Mouse (Mus musculus) testis, postnatal 14 days (tissue): Measurements from ENCODE around the gene Robo3.

Experiments used
- DNase-seq: peaks from one replicate; pipeline ENCODE4 v3.0.0; 2021; ENCODE audit warnings: low spot score

Gene Robo3

DNA sequence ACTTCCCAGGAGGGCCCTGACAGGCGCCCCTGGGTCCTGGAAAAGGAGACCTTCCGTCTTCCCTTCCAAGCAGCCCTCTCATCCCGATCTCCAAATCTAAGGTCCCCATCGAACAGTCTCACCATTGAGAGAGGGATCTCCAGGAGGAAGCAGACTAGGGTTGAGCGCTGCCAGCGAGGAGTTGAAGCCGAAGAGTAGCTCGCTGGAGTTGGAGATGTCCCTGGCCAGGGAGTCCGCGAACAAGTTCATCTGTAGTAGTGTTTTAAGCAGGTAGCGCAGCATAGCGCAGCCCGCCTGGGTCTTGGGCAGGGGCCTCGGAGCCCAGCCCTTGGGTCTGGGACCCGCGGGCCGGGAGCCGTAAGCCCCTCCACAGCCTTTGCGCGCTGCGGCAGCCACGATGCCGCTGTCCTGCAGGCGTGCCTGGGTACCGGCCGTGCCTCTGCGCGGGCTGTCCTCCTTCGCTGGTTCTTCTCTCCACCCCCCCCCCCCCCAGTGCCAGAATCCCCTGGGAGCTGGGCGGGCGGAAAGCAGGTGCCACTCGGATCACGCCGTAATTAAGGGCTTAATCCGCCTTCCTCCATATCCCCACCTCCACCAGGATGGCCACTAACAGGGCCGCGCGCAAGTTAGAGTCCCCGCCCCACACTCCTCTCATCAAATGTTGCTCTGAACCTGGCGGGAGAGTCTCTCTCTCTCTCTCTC, at the start of gene Robo3:
TSS of gene Robo3 (minus strand) at position 527 of the 702 bp plus-strand sequence.
- DNase-seq: no peak

DNA sequence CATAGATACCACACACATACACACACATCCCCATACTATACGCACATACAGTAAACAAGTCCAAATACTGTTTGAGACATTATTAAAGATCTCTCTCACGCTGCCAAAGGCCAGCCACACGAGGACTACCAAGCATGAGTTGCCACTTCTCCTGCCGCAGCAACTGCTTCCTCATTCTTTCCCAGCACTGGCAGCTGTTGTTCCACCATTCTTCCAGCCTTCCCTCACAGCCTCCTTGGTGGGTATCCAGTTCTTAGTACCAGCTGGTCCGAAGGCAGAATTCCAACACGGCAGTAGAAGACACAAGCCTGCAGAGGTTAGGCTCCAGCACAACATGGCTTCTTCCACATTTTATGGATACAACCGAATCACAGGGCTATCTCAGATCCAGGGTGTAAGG, 41.9 kb upstream of the Robo3 start:
- no peak for DNase-seq

DNA sequence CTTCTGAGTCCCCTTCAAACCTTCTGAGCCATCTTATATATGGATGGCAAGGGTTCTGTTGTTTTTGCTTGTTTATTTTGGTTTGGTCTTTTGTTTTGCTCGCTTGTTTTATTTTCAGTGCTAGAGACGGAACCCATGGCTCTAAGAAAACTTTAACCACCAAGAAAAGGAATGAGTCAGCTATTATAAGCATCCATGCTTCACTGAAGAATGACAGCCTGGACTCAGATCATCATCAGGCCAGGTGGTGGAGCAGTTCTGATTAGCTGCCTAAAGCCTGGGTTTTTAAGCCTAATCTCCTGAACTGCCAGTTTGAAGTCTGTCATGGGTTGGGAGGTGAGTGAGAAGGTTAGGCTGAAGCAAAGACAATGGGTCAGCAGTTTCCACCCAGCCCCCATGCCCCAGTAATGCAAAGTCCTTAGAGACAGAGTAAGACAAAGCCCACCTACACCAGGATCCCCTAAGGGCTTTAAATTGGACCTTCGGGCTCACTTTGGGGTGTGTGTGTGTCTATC, 40.6 kb upstream of the Robo3 start:
- no peak for DNase-seq

DNA sequence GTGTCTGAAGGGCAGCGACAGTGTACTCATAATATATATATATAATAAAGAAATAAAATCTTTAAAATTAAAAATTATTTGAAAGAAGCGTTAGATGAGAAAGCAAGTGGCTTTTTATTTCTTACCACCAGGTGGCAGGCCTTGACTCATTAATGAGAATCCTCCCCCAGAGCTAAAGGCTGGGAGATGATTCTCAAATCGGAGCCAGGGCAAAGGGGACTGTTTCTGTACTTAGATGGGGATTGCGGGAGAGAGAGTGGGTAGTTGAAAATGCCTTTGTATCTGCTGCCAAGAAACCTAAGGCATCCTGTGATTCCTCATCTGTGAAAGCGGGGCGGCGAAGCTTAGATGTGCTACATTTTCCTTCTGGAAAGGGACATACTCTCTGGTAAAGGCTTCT, 29.7 kb upstream of the Robo3 start:
- DNase-seq: no peak

DNA sequence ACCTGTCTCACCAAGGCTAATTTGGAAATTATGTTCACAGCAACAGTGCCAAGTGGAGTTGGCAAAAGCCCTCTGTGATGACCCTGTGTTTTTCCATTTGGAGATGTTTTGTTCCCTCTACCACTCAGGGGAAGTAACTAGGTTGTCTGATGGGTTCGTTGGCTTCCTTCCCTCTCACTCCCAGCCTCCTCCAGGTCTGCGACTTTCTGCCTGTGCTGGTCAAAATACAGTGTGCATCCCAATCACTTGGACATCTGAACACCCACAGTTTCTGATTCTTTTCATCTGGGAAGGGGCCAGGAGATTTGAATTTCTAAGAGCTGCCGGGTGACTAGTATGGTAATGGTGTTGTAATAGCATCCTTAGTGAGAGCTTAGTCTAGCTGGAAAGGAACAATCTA, 28.5 kb upstream of the Robo3 start:
- no peak for DNase-seq

DNA sequence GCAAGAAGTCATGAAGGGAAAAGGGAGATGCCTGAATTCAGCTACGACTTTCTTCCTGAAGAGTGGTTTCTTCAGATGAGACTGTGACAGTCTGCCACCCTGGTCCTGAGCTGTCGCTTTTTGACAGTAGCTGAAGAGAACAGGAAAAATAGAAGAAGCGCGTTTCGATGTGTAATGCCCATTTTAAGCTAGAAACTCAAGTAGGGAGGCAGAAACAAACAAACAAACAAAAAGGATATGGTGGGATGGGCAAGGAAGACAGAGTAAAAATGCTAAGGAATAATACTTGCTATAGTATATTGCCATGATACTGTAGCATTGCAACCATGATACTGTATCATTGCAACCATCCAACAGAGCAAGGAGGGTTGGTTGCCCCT, 27.9 kb upstream of the Robo3 start:
- DNase-seq: no peak

DNA sequence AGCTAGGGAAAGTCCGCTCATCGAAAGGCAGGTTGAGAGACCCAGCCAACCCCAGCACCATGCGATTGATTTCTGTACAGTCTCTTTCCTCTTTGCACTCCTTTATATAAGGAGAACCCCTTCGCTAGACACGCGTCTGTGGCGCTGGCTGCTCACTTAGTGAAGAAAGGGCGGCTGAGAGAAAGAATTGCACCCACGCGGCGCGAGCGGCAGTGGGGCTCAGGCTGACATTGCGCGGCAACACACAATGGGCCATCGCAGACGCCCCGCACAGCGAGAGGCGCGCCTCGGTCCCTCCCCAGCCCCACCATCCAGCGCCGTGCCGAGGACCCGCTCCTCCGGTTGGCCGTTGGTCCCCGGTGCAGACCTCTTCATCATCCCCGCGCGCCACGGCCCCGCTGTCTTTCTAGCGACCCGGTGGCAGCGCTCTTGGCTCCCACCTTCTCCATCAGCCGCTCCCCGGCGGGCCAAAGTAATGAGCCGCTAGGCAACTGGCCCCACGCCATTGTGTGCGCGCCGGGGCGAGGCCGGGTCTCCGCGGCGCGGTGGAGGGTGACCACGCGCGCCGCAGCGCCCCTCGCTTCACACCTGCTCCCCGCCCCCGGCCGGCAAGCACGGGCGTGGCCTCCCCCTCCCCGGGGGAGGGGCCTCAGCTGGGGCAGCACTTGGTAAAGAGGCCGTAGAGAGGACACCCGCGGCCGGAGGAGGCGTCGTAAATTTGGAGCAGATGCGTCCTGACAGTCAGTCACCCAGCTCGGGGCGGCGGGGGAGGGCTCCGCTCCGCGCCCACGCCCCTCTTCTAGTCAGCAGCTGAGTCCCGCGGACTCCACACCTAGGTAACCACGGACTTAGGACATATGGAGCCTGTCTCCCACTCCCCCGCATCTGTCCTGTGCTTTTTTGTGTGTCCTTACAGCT, 27.3 kb upstream of the Robo3 start:
- DNase-seq: peak; percentile 11

DNA sequence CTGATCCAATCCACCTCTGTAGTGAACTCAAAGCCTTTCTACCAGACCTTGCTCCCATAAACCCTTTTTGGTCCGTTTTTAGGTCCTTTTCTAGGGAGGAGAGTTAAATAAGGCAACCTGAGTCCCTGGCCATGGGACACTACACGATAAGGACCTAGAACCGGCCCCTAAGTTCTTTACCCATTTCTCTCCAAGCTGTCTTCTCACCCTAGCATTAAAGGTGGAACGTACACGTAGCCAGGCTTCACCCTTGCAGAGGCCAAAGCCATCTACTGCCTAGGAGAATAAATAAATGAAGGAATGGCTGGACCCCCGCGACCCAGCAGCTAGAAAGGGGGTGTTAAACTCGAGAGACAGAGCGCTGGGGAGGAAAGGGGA, 26.6 kb upstream of the Robo3 start:
- no peak for DNase-seq

DNA sequence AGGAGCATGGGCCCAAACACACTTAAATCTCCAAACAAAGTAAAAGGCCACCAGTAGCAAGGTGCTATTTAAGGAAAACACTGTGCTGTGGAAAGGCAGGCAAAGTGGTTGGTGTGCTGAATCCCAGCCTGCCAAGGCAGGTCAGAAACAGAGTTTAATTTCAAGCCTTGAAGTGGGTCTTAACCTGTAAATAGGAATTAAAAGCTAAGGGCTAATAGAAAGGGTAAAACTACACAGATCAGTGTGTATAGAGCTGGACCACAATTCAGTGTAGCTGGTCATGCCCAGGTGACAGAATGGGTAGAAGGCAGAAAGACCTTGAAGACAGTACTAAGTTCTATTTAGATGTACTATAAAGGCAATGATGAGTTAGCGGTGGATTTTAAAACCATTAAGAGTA, 24.1 kb upstream of the Robo3 start:
- no peak for DNase-seq

DNA sequence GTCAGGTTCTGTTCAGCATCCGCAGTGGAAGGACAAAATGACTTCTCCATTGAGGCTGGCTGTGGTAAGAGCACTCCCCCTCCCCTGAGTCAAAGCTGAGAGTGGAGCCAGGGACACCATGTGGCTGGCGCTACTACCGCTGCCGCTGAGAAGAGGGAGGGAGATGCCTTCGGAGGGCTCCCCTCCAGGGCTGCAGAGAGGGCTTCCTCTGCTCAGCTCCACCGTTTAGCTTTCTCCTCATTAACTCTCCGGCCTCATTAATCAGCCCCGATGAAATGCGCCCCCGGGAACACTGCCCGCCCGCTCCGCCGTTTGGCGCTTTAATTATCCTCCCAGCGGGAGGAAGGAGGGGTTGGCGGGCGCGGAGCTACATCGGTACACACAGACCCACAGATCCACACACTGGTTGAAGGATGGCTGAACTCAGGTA, 23.4 kb upstream of the Robo3 start:
- no peak for DNase-seq

DNA sequence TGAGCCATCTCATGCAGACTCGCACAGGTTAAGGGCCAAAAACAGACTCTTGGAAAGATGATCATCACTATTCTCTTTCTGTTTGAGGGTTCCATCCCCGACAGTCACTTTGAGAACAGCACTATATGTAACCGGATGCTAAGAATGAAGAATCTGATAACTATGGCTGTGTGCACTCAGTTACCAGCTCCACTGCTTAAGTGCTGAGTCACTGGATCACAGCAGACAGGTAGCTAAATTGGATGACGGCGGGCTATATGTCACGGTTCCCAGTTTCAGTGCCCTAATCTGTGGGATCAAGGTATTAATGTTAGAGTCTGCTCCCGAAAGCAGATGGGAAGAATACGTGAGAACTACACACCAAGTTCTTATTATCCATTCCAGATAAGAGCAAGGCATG, 22.8 kb upstream of the Robo3 start:
- no peak for DNase-seq

DNA sequence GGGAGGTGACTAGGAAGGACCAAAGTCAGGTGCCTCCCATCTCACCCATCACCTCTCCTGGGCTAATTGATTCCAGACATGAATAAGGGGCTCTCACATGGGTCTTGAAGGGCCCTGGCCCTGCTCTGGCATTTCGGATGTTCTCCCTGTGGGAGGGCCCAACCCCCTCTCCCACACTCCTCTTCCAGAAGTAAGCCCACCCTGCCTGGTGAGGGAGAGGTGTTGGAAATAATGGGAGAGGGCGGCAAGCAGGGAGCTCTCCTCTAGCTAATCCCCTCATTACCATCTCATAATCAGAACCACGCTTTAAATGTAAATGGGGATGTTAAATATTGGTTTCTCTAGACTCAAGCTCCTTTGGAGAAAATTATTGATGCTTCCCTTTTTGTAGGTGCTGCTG, 21.9 kb upstream of the Robo3 start:
- DNase-seq: no peak

DNA sequence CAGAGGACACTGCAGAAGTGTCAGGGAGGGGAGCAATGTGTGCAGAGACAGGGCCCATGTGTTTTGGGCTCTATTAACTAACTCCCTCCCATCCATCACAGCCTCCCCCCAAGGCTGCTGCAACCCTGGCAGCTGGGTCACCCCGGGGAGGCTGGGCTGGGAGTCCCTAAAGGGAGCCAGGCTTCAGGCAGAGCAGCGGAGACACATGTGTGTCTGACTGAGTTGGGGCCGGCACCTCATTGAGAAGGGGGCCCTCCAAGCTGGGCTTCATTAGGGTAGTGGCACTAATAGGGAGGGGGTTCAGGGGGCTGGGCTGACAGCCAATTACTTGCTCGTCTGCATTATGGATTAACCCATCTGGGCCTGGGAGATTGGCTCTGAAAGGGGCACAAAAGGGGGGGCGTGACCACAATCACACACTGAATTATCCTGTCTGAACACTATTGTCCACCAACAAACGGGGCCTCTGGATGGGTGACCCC, 21.0 kb upstream of the Robo3 start:
- DNase-seq: no peak

DNA sequence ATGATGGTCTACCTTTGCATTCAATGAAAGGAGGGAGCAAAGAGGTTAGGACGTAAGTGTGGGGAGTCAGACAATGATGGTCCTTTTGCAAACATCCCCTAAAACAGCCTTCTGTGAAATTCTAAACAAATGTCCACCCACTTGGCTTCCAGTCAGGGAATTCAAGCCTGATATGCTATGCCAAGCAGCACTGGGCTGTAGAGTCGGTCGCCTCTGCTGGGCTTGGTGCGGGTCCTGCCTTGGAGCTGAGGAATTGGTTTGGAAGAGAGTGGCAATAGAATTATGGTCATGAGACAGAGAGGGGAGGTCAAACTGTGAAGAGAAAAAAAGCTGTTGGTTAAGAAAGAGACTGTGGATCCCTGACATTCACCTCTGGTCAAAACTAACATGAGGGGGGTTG, 20.3 kb upstream of the Robo3 start:
- no peak for DNase-seq

DNA sequence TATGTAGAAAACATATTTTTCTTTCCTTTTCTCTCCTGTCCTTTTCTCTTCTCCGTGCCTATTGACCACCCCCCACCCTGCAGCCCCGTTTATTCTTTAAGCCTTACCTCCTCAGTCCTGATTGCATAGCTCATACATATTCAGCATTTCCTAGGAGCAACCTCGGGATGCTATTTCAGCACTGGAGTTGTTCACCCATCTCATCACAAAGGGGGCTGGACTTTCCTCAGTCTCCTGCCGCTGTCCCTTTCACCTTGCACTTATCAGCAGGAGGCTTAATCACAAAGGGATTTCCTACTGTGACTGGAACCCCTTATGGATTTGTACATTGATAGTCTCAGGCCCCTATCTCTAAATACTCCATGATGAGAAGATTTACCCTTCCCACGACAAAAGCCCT, 19.4 kb upstream of the Robo3 start:
- DNase-seq: no peak

DNA sequence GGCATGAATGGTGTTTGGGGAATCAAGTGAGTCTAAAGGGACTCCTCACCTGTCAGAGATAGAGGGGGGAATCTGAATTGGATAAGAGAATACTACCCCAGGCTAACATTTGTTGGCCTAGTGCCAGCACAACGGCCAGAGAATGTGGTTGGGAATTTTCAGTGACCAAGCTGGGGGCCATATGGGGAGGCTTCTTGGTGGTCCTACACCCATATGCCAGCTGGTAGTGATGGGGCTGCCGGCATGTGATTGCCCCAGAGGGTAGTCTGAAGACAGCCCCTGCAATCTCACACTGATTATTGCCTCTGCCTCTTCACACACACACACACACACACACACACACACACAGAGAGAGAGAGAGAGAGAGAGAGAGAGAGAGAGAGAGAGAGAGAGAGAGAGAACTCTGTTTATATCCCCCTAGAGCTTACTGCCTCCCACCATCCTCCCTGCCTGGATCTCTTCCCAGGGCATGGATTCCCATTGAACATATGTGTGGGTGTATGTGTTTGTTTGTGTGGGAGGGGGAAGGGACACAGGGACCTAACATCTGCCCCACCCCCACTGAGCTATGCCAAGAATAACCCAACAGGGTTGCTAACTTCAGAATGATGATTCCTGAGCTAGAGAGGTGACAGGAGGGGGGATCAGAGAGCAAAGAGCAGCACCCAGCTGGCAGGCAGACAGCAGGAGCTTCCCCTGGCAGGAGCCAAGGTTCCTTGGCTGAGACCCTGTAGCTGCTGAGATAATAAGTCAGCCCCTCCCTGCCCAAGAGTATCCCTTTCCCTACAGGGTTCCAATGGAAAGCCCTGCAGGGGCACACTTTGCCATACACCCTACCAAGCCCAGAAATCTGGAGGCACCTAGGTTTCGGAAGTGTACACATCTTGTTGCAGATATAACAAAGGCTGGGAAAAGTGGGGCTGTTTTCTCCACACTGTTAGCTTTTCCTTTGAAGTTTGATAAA, 5.0 kb upstream of the Robo3 start:
- no peak for DNase-seq

DNA sequence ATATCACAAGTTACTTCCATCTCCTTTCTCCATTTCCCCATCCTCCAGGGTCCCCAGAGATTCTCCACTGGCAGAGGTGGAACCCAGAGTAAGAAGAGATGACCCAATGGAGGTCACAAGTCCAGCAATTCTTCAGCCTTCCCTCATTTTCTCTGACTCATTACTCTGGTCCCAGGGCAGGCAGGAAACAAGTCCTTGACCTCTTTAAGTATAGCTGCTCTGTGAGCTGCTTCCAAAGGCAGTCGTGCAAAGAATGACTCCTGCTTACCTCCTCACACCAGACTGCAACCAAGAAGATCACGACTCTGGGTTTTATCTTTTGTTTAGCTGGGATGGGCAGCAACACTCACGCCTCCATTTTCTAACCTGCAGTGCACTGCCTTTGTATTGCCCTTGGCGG, 2.6 kb upstream of the Robo3 start:
- DNase-seq: no peak

DNA sequence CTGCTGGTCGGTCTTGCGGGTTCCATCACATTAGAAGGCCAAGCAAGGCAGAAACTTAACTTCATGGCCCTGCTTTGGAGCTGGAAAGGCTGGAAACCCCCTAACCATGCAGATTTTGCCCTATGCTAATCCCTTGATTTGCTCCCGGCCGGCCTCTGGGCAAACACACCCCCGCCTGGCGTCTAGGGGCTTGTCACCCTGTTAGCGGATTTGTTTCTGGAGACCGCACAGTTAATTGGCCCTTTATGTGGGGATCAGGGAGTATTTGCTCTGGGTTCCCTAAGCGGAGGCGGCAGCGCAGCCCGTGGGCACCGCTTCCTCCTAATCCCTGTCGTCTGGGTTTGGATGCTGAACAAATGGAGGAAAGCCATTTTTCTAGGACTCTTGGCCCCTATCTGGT, 1.9 kb upstream of the Robo3 start:
- DNase-seq: no peak

DNA sequence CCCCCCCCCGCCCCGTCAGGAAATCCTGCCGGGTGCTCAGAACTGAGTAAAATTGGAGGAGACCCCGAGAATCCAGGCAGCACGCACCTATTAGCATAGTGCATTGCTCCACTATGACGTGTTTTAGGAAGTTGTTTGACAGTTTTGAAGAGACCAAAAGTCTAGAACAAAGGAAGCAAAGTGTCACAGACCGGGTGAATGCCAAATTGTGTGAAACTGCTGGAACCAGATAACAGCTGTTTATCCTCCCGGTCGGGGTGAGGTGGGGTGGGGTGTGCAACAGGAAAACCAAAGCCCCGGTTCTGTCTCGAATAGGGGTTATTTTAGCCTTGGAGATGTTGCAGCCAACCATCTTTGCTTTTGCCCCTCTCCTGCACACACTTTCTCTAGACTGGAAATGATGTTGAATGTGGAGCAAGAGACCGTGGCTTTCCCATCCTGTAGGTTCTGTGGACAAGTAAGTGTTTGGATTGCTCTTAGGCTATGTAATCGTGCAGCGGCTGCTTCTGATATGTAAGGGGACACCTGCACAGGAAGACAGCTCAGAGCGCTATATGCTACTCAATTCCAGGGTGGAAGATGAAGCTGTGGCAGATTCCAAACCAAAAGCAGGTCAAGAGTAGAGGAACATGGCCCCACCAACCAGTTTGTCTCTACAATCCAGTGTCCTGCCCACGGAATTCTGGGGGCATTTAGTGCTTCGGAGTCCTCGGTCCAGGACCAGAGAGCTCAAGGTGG, 946 bp upstream of the Robo3 start:
- no peak for DNase-seq

DNA sequence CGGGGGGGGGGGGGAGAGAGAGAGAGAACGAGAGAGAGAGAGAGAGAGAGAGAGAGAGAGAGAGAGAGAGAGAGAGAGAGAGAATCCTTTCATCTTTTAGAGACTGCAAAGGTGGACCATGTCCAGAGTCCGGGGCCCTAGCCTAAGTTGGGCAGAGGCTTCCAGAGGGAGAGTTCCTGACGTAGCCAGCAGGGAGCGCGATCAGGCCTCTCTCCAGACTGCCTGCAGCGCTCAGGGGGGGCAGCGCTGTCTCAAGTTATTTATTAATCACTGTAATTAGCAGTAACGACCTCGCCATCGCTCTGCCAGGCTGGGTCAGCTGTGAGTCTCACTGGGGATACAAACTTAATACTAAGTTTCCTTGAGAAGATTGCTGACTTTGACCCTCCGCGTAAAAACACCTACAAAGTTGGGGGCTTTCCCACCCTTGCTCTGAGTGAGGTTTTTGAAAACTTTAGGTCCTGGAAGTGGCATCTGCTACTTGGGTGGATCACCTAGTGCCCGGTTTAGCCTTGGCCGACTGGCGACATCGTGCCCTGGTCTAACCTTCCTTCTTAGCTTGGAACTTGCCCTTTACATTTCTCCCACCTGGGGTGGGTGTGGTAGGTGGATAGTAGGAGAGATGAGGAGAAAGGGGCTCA, 900 bp downstream of the Robo3 start:
- DNase-seq: no peak

DNA sequence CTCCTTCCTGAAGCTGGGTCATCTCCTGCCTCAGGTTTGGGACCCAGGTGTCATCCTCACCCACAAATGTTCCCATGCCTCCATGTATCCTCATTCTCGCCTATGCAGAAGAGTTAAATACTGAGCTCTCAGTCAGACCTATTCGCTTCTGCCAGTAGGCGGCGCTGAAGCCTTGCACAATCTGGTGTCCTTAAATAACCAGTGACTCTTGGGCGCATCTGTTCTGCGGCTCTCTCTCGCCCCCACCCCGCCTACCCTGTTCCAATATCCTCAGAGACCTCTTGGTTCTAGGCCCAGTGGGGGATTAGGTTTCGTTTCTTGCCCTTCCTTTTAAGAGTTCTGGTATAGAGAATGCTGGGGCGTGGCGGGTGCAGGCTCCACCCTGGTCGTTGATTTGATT, 2.5 kb downstream of the Robo3 start:
- peak; percentile 78 for DNase-seq
